Mouse (Mus musculus): ENCODE results near the gene Lgals4. TPM values are rescaled to one million over a fixed set of nuclear protein-coding genes. Genes with fewer than 3 reads are reported as not detected.
A peak's percentile ranks its signal among the peaks of the same experiment; 100 is the strongest.
"Not testable (repeated sequence)": the region's sequence is repeated elsewhere in the genome, so short reads cannot be mapped to it uniquely, and the experiment has no call there.

Gene Lgals4
- polyA plus RNA-seq, 1 experiment from 2014 or later = 3.2 TPM

DNA sequence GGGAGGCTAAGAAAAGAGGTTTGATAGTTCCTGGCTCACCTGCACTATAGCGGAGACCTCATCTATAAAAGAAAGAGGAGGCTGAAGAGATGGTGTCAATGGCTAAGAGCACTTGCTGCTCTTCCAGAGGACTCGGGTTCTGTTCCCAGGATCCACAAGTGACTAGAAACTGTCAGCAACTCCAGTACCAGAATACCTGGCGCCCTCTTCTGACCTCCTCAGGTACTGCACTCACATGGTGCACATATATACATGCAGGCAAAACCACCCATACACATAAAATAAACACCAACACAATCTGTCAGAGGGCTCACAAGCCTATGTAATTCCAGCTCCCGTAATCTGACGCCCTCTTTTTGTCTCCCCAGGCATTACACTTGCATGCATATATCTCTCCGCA lies 27.2 kb downstream of the Lgals4 start:
- no peaks in the 10 kb centered on the region; the same call in 1 of the 2 replicates for H3K27me3 ChIP-seq
- no peak overlapping the region for H3K4me3 ChIP-seq
- no peaks in the 10 kb centered on the region for H3K36me3 ChIP-seq
- ATAC-seq (ENCODE audit: low FRiP score, low read depth) = no peak
- no peak overlapping the region for H3K9ac ChIP-seq (replicated peaks)
- H3K4me2 ChIP-seq (replicated peaks) = no peak overlapping the region
- H3K9me3 ChIP-seq = 0 out of 2 replicates have a peak, but pooled peaks cover 5% of the 10 kb centered on the region
- no peak overlapping the region for H3K27ac ChIP-seq (replicated peaks)
- 88% methylated on average over 6 of the region's 6 CpGs for WGBS
- peaks cover 14% of the 10 kb centered on the region; the same call in 1 of the 2 replicates for H3K4me1 ChIP-seq

- no peak overlapping the region for H3K27ac ChIP-seq (replicated peaks)
- 0 out of 2 replicates have a peak, but pooled peaks cover 5% of the 10 kb centered on the region for H3K9me3 ChIP-seq
- H3K9ac ChIP-seq (replicated peaks) = no peak overlapping the region
- WGBS = 79% methylated on average over 15 of the region's 15 CpGs
- no peak overlapping the region for H3K4me3 ChIP-seq
- H3K4me1 ChIP-seq = peaks cover 18% of the 10 kb centered on the region; the same call in 1 of the 2 replicates
- no peak overlapping the region for H3K4me2 ChIP-seq (replicated peaks)
- no peak for ATAC-seq (ENCODE audit: low FRiP score, low read depth)
- no peaks in the 10 kb centered on the region for H3K36me3 ChIP-seq
- H3K27me3 ChIP-seq = no peaks in the 10 kb centered on the region; the same call in 1 of the 2 replicates
These were observed 29.3 kb downstream of the Lgals4 start for GRCm38 (mm10) chr7:28862817-28863499.

GRCm38 (mm10) chr7:28863540-28863939 lies 29.9 kb downstream of the Lgals4 start, which contains the start of gene Lgals7:
TSS of gene Lgals7 (plus strand) at chr7:28863853.
- Histone ChIP-seq H3K4me3 (no peak within 1 kb of the TSS), H3K27ac (replicated peaks) (peak within 1 kb of the TSS; percentile 26; the same call in 1 of the 2 replicates), H3K4me1 (peaks cover 18% of the 10 kb centered on the region; the same call in 1 of the 2 replicates), H3K9me3 (0 out of 2 replicates have a peak, but pooled peaks cover 5% of the 10 kb centered on the region), H3K27me3 (no peaks in the 10 kb centered on the region; the same call in 1 of the 2 replicates), H3K9ac (replicated peaks) (no peak within 1 kb of the TSS), H3K36me3 (no peaks in the 10 kb centered on the region), H3K4me2 (replicated peaks) (no peak within 1 kb of the TSS)
- 89% methylated on average over 6 of the region's 6 CpGs for WGBS
- ATAC-seq (ENCODE audit: low FRiP score, low read depth) = no peak

DNA sequence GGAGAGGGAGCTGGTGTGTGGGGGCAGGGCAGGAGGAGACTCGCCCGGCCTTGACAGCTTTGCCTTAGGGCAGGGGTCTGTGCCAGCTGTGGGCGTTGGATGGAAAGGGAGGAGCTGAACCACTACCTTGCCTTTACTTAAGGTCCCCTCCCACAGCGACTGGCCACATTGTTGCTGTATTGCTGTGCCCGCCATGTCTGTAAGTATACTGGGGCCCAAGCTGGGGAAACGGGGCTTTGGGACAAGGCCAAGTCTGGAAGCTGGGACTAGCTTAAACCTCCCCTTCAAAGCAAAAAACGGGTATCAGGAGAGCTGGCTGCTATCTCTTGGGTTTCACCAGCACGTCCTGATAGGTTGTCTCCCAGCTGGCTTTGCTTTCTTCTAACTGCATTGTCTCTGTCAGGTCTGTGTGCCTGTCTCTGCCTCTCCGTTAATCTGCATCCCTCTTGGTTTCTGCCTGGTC lies 30.7 kb downstream of the Lgals4 start:
- 0 out of 2 replicates have a peak, but pooled peaks cover 5% of the 10 kb centered on the region for H3K9me3 ChIP-seq
- H3K4me3 ChIP-seq = no peak overlapping the region
- ATAC-seq (ENCODE audit: low FRiP score, low read depth) = no peak
- no peaks in the 10 kb centered on the region; the same call in 1 of the 2 replicates for H3K27me3 ChIP-seq
- no peak overlapping the region for H3K9ac ChIP-seq (replicated peaks)
- WGBS = 43% methylated on average over 9 of the region's 9 CpGs
- H3K4me1 ChIP-seq = peaks cover 18% of the 10 kb centered on the region; the same call in 1 of the 2 replicates
- no peak overlapping the region for H3K4me2 ChIP-seq (replicated peaks)
- H3K27ac ChIP-seq (replicated peaks) = peak overlapping the region; percentile 26; the same call in 1 of the 2 replicates
- no peaks in the 10 kb centered on the region for H3K36me3 ChIP-seq

- Histone ChIP-seq H3K4me3 (peak overlapping the region; percentile 18; the same call in 1 of the 2 replicates), H3K9me3 (0 out of 2 replicates have a peak, but pooled peaks cover 4% of the 10 kb centered on the region), H3K9ac (replicated peaks) (no peak overlapping the region), H3K4me1 (peaks cover 18% of the 10 kb centered on the region; the same call in 1 of the 2 replicates), H3K36me3 (no peaks in the 10 kb centered on the region), H3K27me3 (no peaks in the 10 kb centered on the region; the same call in 1 of the 2 replicates), H3K27ac (replicated peaks) (no peak overlapping the region), H3K4me2 (replicated peaks) (peak overlapping the region; percentile 44)
- 0 out of 2 replicates have a peak, but pooled peaks have one; percentile 16 for ATAC-seq (ENCODE audit: low FRiP score, low read depth)
- WGBS = 47% methylated on average over 33 of the region's 33 CpGs
These were observed 32.0 kb downstream of the Lgals4 start for GRCm38 (mm10) chr7:28865481-28866300.

DNA sequence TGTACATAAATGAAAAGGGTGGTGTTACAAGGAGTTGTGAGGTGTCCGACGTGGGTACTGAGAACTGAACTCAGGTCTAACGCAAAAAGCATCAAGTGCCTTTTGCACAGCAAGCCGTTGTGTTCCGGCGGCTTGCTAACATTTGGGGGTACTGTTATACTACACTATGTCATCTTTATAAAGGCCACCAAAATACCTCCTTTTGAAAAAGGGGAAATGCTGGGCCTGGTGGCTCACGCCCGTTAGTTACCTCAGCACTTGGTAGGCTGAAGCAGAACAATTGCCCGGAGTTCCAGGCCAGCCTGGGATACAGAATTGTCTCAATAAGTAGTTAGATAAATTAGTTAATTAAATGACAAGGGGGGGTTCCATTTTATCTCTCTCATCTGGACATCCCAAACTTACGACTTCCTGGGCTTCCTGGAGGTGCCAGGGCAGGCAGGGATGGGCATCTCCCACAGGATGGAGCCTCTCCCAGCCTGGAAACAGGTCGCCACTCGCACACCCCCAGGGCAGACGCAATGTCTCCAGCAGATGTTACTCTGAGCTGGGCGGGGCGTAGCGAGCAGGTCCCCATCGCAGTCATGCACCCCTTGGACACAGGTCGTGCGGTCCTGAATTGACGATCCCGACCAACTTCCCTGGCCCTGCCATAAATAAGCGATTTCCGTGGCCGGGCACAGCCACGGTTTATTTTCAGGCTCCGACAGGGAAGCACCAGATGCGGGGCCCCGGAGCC lies 33.3 kb downstream of the Lgals4 start:
- no peaks in the 10 kb centered on the region for H3K36me3 ChIP-seq
- no peaks in the 10 kb centered on the region for H3K9me3 ChIP-seq
- H3K4me1 ChIP-seq = peaks cover 18% of the 10 kb centered on the region; the same call in 1 of the 2 replicates
- WGBS = 94% methylated on average over 28 of the region's 28 CpGs
- no peak overlapping the region for H3K4me3 ChIP-seq
- H3K9ac ChIP-seq (replicated peaks) = no peak overlapping the region
- H3K27ac ChIP-seq (replicated peaks) = no peak overlapping the region
- no peak for ATAC-seq (ENCODE audit: low FRiP score, low read depth)
- no peaks in the 10 kb centered on the region; the same call in 1 of the 2 replicates for H3K27me3 ChIP-seq
- H3K4me2 ChIP-seq (replicated peaks) = no peak overlapping the region

GRCm38 (mm10) chr7:28867508-28868340 lies 34.1 kb downstream of the Lgals4 start:
- not testable (repeated sequence) for H3K9ac ChIP-seq (replicated peaks); ATAC-seq (ENCODE audit: low FRiP score, low read depth); H3K4me3 ChIP-seq; H3K27ac ChIP-seq (replicated peaks); H3K9me3 ChIP-seq; H3K36me3 ChIP-seq; H3K4me2 ChIP-seq (replicated peaks); H3K27me3 ChIP-seq
- peaks cover 18% of the 10 kb centered on the region; the same call in 1 of the 2 replicates for H3K4me1 ChIP-seq
- WGBS = 31% methylated on average over 23 of the region's 23 CpGs

- H3K4me3 ChIP-seq = no peak overlapping the region
- H3K36me3 ChIP-seq = no peaks in the 10 kb centered on the region
- H3K4me1 ChIP-seq = peaks cover 2% of the 10 kb centered on the region; the same call in 1 of the 2 replicates
- no peak overlapping the region for H3K27ac ChIP-seq (replicated peaks)
- ATAC-seq (ENCODE audit: low FRiP score, low read depth) = no peak
- 92% methylated on average over 24 of the region's 24 CpGs for WGBS
- no peak overlapping the region for H3K4me2 ChIP-seq (replicated peaks)
- no peaks in the 10 kb centered on the region for H3K9me3 ChIP-seq
- H3K9ac ChIP-seq (replicated peaks) = no peak overlapping the region
- no peaks in the 10 kb centered on the region for H3K27me3 ChIP-seq
These were observed 37.4 kb downstream of the Lgals4 start for GRCm38 (mm10) chr7:28870901-28871664.

- no peak overlapping the region for H3K27ac ChIP-seq (replicated peaks)
These were observed 40.9 kb downstream of the Lgals4 start for GRCm38 (mm10) chr7:28874565-28874964.

GRCm38 (mm10) chr7:28876099-28876498 lies 42.4 kb downstream of the Lgals4 start:
- Histone ChIP-seq H3K4me2 (replicated peaks) (no peak overlapping the region), H3K4me1 (no peaks in the 10 kb centered on the region), H3K9ac (replicated peaks) (no peak overlapping the region), H3K27ac (replicated peaks) (no peak overlapping the region), H3K36me3 (no peaks in the 10 kb centered on the region), H3K27me3 (no peaks in the 10 kb centered on the region), H3K4me3 (no peak overlapping the region), H3K9me3 (no peaks in the 10 kb centered on the region)
- no peak for ATAC-seq (ENCODE audit: low FRiP score, low read depth)
- 81% methylated on average over 4 of the region's 4 CpGs for WGBS

More at GRCm38 (mm10) chr7:28874565-28874964, 40.9 kb downstream of the Lgals4 start:
- Histone ChIP-seq H3K4me2 (replicated peaks) (no peak overlapping the region), H3K9me3 (no peaks in the 10 kb centered on the region), H3K4me1 (no peaks in the 10 kb centered on the region), H3K36me3 (no peaks in the 10 kb centered on the region), H3K4me3 (no peak overlapping the region), H3K27me3 (no peaks in the 10 kb centered on the region), H3K9ac (replicated peaks) (no peak overlapping the region)
- WGBS = 76% methylated on average over 2 of the region's 2 CpGs
- no peak for ATAC-seq (ENCODE audit: low FRiP score, low read depth)

Data from midbrain, embryonic 12.5 days (tissue).